Mouse (Mus musculus) E14TG2a.4 (cell line): Measurements from ENCODE around the gene H2afb1.
"Not testable (repeated sequence)": the region's sequence is repeated elsewhere in the genome, so short reads cannot be mapped to it uniquely, and the experiment has no call there.

ENCODE experiments used
- H3K27me3 ChIP-seq: 2 replicates; pipeline ENCODE4 v1.6.1; 2014; ENCODE audit warnings: low read length, control low read depth; ENCODE audit not compliant: insufficient read depth
- H3K36me3 ChIP-seq: 2 replicates; pipeline ENCODE4 v1.6.1; 2014; ENCODE audit warnings: low read length, control low read depth; ENCODE audit not compliant: insufficient read depth
- H3K4me1 ChIP-seq: replicated peaks from 2 replicates; pipeline ENCODE4 v1.6.1; 2014; ENCODE audit warnings: low read depth, low read length, control low read depth
- H3K4me3 ChIP-seq: replicated peaks from 2 replicates; pipeline ENCODE4 v1.5.1; 2014; ENCODE audit warnings: mild to moderate bottlenecking, low read length
- H3K9me3 ChIP-seq: 2 replicates; pipeline ENCODE4 v1.6.1; 2014; ENCODE audit warnings: low read length, control low read depth
- CTCF ChIP-seq: conservative IDR thresholded peaks from 2 replicates; pipeline ENCODE4 v1.5.1; 2014; ENCODE audit warnings: low read length
- NANOG ChIP-seq: IDR thresholded peaks from 2 replicates; pipeline ENCODE4 v1.6.1; 2014; ENCODE audit warnings: borderline replicate concordance, low read length, mixed read lengths
- POU5F1 ChIP-seq: IDR thresholded peaks from 2 replicates; pipeline ENCODE4 v1.6.1; 2014; ENCODE audit warnings: low read length, borderline replicate concordance

H2afb1 gene

GRCm38 (mm10) chrX:117014457-117014856, at the start of gene H2afb1:
TSS of gene H2afb1 (plus strand) at chrX:117014757.
- H3K4me3 ChIP-seq, H3K9me3 ChIP-seq, H3K36me3 ChIP-seq, H3K27me3 ChIP-seq, H3K4me1 ChIP-seq: not testable (repeated sequence)

GRCm38 (mm10) chrX:117036085-117036484, 21.5 kb downstream of the H2afb1 start:
- Histone ChIP-seq H3K27me3 (no peaks in the 10 kb centered on the region), H3K4me3 (no peak overlapping the region), H3K36me3 (no peaks in the 10 kb centered on the region), H3K4me1 (no peaks in the 10 kb centered on the region), H3K9me3 (no peaks in the 10 kb centered on the region)
- TF ChIP-seq NANOG (no peak), POU5F1 (no peak), CTCF (no peak)
